Mouse (Mus musculus) adrenal gland, postnatal 4 days (tissue): ENCODE measurements around the gene Kansl1. TPM values are rescaled to one million over a fixed set of nuclear protein-coding genes. Genes with fewer than 3 reads are reported as not detected.
A peak's percentile ranks its signal among the peaks of the same experiment; 100 is the strongest.

Source experiments
- DNase-seq, 2 experiments: peaks; one replicate each; pipeline ENCODE4 v3.0.0; 2021 to 2022; ENCODE audit warnings: low spot score in 2 of 2, mixed read lengths in 2 of 2
- total RNA-seq, 2 experiments: library from RNA; stranded (reverse); gene quantifications; 2 replicates each; pipeline ENCODE4 v1.2.3; 2021

The Kansl1 gene
- total RNA-seq, 2 experiments from 2014 or later: 63.3 to 63.6 TPM

- DNase-seq: no peak
These were observed 157.0 kb downstream of the Kansl1 start for GRCm38 (mm10) chr11:104311643-104312042.

DNA sequence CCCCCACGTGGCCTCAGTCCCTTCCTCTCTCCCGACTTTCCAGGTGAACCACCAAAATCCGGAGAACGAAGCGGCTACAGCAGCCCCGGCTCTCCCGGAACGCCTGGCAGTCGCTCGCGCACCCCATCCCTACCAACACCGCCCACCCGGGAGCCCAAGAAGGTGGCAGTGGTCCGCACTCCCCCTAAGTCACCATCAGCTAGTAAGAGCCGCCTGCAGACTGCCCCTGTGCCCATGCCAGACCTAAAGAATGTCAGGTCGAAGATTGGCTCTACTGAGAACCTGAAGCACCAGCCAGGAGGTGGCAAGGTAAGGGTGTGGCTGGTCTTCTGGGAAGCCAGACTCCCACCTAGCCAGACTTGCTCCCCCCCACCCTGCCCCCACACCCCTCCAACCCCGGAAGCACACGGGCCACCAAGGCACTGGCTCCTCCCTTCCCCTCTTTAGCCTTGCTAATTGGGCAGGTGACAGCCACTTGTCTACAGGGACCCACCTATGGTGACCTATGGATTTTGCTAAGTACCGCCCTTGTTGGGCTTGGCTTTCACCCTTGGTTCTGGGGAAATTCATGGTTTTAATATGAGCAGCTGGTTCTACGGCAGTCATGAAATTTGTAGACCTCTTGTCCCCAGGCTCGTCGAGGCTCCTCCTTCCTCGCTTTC, 158.3 kb downstream of the Kansl1 start:
- DNase-seq: no peak

DNA sequence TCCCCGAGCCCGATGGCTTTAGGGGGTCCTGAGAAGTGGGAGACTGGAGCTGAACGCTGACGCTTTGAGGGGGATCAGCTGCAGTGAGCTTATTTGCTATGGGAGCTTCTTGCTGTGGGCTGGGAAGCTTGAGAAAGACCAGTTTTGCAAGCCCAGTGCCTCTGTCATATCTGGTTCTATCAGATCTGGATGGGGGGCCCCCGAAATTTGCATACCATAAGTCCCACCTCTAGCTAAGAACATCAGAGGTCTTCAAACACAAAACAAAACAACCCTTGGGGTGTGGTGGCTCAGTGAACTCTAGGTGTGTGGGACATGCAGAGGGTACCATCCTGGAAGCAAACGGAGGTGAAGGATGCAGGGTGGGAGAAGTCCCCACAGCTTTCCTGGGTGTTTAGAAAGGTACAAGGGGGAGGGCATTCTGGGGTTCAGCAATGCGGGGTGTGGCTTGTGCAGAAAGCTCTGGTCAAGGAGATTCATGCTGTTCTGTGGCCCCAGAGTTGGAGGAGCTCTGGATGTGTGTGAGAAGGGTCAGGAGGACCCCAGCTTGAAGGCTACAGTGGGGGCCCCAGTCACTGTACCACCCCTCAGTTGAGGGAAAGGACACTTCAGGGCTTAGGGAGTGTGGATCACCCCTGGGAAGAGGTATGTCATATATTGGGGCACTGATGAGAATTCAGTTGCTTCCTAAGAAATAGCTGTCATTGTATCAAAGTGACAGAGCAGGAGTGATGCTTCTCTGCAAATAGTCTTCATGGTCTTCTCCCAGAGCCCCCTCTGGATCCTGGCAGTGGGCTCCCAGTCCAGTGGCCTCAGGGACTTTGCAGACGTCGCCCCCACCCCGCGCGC, 159.1 kb downstream of the Kansl1 start:
- DNase-seq: no peak

- no peak for DNase-seq
These were observed 161.5 kb downstream of the Kansl1 start for GRCm38 (mm10) chr11:104307136-104307535.

GRCm38 (mm10) chr11:104306483-104306882, 162.2 kb downstream of the Kansl1 start:
- no peak for DNase-seq

- DNase-seq: no peak
These were observed 162.9 kb downstream of the Kansl1 start for GRCm38 (mm10) chr11:104305711-104306110.

DNA sequence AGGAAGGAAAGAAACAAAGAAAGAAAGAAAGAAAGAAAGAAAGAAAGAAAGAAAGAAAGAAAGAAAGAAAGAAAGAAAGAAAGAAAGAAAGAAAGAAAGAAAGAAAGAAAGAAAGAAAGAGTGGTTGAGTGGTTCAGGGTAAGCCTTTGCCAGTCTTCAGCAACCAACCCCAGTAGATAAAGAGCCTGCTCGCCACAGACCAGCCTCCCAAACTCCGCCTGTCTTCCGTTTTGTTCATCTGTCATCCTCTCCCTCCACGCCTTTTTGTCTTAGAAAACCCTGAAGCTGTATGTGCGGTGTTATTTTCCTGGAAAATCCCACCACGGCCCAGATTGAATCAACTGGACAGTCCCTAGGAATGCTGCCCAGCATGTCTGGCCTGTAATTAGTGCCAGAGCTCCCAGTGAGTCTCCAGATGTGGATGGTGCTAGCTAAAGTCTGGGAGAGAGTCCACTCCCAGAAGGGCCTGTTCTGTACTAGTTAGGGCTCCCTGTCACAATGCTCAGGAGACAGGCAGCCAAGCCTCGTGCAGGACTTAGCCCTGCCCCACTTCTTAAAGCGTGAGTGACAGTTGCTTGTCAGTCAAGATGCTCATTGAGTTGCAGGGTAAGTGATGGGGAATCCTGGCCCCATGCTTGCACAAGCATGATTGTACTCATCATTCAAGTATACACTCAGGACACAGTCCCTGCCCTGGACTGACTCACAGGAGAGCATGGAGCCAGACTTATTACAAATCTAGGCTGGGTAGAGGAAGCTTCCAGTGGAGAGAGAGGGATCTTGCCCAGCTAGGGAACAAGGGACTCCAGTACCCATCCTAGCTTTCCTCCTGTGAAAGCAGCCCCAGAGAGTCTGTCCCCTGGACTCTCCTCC, 165.3 kb downstream of the Kansl1 start:
- no peak for DNase-seq

DNA sequence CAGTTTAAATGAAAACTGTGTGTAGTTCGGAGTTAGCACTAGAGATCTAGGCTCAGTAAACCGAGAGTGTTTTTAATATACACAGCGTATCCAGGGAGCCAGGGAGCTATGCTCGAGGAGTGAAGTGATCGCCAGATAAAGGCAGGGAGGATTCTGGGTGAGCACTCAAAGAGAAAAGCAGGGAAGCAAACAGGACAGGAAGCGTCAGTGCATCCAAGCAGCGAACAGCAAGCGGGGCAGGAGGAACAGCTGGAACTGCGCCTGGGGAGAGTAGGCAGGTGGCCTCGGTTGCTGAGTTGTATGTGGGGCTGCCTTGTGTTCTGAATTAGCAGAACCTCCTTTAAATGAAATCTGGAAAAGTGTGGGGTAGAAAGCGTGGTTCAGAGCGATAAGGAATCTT, 166.0 kb downstream of the Kansl1 start:
- DNase-seq: no peak

GRCm38 (mm10) chr11:104297671-104298070, 171.0 kb downstream of the Kansl1 start:
- no peak for DNase-seq

DNA sequence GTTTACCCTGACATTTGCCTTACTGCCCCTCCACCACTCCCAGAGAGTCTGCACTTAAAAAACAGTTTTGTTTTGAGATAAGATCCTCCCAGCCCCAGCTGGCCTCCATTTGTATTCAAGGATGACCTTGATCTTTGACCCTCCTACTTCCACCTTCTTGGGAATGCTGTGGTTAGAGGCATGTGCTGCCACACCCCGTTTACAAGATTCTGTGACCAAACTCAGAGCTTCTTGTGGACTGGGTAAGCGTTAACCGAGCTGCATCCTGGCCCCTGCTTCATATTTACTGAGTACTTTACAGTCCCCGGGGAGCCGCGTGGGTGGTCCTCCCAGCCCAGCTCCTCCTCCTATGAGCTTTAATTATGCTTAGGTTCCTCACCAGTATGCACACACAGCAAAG, 173.0 kb downstream of the Kansl1 start:
- DNase-seq: no peak

DNA sequence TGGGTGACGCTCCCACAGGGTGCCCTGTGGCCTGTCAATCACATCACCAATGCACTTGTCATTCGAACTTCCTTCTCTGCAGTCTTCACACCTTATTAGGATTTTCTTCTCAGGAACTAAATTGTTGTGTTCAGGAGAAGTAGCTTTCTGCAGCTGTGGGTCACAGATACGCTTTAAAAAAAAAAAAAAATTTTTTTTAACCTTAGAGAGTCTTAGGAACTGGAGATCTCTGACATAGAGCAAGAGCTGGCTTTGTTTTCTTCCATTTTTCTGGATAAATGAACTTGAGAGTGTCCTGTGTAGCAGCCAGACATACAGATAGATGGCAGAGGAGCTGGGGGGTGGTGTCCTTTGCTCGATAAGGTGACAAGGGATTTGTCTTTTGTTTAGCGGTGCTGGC, 173.5 kb downstream of the Kansl1 start:
- no peak for DNase-seq

DNA sequence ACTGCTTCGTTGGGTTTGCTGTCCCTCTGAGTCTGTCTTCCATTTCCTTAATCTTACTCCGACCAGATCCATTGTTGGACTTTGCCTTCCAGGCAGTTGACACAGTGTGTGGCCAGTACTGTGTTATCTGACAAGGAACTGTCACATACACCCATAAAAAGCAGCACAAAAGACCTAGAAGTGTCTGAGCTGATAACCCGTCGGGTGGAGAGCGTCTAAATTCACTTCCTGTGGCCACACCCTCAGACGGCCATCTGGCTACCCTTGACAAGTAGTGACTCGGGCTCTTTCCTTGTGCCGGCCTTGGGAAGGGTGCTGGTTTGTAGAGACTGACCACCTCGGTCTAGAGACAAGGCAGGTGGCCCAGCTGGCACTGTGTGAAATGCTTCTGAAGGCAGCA, 175.4 kb downstream of the Kansl1 start:
- DNase-seq: no peak

GRCm38 (mm10) chr11:104292443-104293220, 176.0 kb downstream of the Kansl1 start:
- DNase-seq: no peak

DNA sequence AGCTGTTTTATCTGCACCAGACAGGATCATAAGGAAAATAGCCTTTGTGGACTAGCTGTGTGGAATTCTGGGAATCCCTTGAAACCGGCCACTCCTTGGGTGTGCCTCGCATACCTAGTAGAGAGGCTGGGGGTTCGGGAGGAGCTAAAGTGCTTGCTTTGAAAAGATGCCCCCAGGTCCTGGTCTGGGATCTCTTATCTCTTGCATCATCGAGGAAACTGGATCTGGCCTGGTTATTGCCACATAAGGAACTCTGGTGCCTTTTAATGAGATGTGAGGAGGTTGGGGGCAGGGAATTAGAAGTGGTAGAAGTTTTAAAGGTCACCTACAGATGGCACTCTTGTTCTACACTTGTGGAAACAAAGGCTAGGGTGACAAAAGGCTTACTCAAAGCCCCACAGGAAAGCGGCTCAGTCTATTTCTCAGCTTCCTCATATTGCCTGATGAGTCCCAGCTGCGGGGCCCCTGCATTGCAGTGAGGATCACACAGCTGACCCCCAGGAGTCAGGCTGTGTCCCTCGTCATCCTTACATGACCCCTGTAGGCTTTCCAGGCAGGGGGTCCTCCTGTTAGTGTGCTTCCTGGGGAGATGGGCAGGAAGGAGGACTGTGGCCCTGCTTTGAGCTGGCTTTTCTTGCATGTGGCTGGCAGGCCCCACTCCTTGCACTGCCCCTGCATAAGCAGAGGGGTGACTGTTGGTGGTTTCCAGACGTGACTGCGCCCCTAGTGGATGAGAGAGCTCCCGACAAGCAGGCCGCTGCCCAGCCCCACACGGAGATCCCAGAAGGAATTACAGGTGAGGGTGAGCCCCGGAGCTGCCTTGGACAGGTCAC, 179.2 kb downstream of the Kansl1 start:
- peak in 1 of 2 experiments; percentile 34 for DNase-seq

GRCm38 (mm10) chr11:104288835-104289198, 179.8 kb downstream of the Kansl1 start:
- no peak for DNase-seq

DNA sequence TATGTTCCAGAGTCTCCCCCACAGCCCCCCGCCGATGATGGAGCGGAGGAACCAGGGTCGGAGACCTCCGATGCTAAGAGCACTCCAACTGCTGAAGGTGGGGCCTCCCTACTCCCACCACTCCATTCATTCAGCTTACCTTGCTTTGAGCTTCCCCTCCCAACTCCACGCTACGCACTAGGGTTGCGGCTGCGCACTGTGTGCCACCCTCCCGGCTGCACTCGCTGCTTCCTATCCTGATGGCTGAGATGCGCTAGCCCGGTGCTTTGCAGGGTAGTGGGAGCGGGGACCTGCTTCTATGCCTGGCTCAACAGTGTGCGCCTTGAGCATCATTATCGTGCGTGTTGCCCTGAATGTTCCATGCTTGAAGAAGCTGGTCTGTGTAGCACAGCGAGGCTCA, 181.5 kb downstream of the Kansl1 start:
- DNase-seq: no peak
